Mouse (Mus musculus) liver, embryonic 11.5 days (tissue): ENCODE measurements around the gene Asic3. TPM values are rescaled to one million over a fixed set of nuclear protein-coding genes. Genes with fewer than 3 reads are reported as not detected.

Experiments used
- ATAC-seq: fragments of 200-750 bp; cut with Nextera tagmentation; replicated peaks from 2 replicates; pipeline ENCODE4 v1.8.0; 2017; ENCODE audit warnings: moderate number of reproducible peaks, mild to moderate bottlenecking, moderate TSS enrichment, moderate library complexity; ENCODE audit not compliant: low FRiP score
- DNase-seq: peaks from one replicate; pipeline ENCODE4 v3.0.0-alpha.2; 2017; ENCODE audit warnings: low spot score
- H3K27ac ChIP-seq: fragments of 300-500 bp; sonication (generic); 2 replicates; pipeline ENCODE4 v1.5.1; 2014; ENCODE audit warnings: mild to moderate bottlenecking, low read depth, low read length, control low read depth
- H3K27me3 ChIP-seq: fragments of 300-500 bp; sonication (generic); replicated peaks from 2 replicates; pipeline ENCODE4 v1.6.1; 2014; ENCODE audit warnings: low read length, mixed read lengths; ENCODE audit not compliant: control insufficient read depth, insufficient read depth
- H3K36me3 ChIP-seq: fragments of 300-500 bp; sonication (generic); 2 replicates; pipeline ENCODE4 v1.6.1; 2014; ENCODE audit warnings: mild to moderate bottlenecking, low read length, moderate library complexity, mixed read lengths; ENCODE audit not compliant: control insufficient read depth, insufficient read depth
- H3K4me1 ChIP-seq: fragments of 300-500 bp; sonication (generic); replicated peaks from 2 replicates; pipeline ENCODE4 v1.6.1; 2014; ENCODE audit warnings: low read length, mixed read lengths; ENCODE audit not compliant: control insufficient read depth, insufficient read depth
- H3K4me2 ChIP-seq: fragments of 300-500 bp; sonication (generic); 2 replicates; pipeline ENCODE4 v1.6.1; 2014; ENCODE audit warnings: mild to moderate bottlenecking, control low read depth, moderate library complexity
- H3K4me3 ChIP-seq: fragments of 300-500 bp; sonication (generic); 2 replicates; pipeline ENCODE4 v1.5.1; 2014; ENCODE audit warnings: low read depth, low read length, control low read depth
- H3K9ac ChIP-seq: fragments of 300-500 bp; sonication (generic); 2 replicates; pipeline ENCODE4 v1.6.1; 2014; ENCODE audit warnings: low read depth, low read length, control low read depth
- H3K9me3 ChIP-seq: fragments of 300-500 bp; sonication (generic); 2 replicates; pipeline ENCODE4 v1.6.1; 2016; ENCODE audit warnings: low read length, inconsistent platforms, mixed read lengths; ENCODE audit not compliant: control insufficient read depth
- WGBS: fragments of 180-500 bp; shearing (Covaris S2); extraction: QIAGEN DNeasy Blood & Tissue Kit; methylation state at CpG from one replicate; pipeline ENCODE4 v1.1.7; 2014; 5-methylcytosine and 5-hydroxymethylcytosine counted together
- polyA plus RNA-seq: library from polyadenylated mRNA; unstranded; fragments of >200 nt; fragmentation: Nextera tagmentation; extraction: Ambion mirVana; gene quantifications from 2 replicates; pipeline ENCODE4 v1.2.1, GENCODE M21; 2014

The Asic3 gene
- polyA plus RNA-seq, 1 experiment from 2014 or later, result not detected

- 78% methylated on average over 6 of the region's 6 CpGs for WGBS
- Histone ChIP-seq H3K36me3 (peaks cover 14% of the 10 kb centered on the region; the same call in 1 of the 2 replicates), H3K9ac (no peak overlapping the region)
Observed at GRCm38 (mm10) chr5:24404594-24405360, 8.4 kb upstream of the Asic3 start.

DNA sequence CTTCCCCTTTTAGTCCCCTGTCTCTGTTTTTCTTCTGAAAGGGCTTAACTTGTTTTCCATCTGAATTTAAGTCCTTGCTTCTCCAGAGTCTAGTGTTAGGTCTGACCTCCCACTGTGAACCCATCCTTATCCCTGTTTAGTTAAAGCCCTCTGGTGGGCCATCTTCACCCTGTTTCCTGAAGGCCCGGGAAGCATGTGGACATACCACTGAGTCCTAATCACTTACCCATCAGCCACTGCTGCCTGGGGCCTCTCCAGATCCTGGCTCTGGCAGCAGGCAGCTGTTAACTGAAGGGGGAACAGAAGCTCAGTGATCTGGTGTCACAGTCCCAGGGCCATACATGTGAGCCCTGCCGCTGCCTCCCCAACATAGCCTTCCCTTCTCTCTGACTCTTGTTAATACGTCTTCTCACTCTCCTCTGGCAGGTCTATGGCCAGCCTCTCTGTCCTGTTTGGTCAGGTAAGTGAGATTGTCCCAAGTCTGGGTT, 7.8 kb upstream of the Asic3 start:
- H3K27ac ChIP-seq, result no peak overlapping the region
- no peaks in the 10 kb centered on the region for H3K27me3 ChIP-seq
- WGBS, result 67% methylated on average over 3 of the region's 3 CpGs
- H3K9ac ChIP-seq, result no peak overlapping the region
- peaks cover 14% of the 10 kb centered on the region; the same call in 1 of the 2 replicates for H3K36me3 ChIP-seq
- ATAC-seq (no peak), DNase-seq (no peak)
- no peak overlapping the region for H3K4me3 ChIP-seq
- H3K9me3 ChIP-seq, result no peaks in the 10 kb centered on the region
- H3K4me1 ChIP-seq, result no peaks in the 10 kb centered on the region; the same call in 1 of the 2 replicates
- no peak overlapping the region for H3K4me2 ChIP-seq

More at GRCm38 (mm10) chr5:24404594-24405360, 8.4 kb upstream of the Asic3 start:
- H3K27ac ChIP-seq, result no peak overlapping the region
- DNase-seq, result no peak
- no peak for ATAC-seq
- no peaks in the 10 kb centered on the region for H3K9me3 ChIP-seq
- no peaks in the 10 kb centered on the region for H3K27me3 ChIP-seq
- no peak overlapping the region for H3K4me3 ChIP-seq
- H3K4me1 ChIP-seq, result no peaks in the 10 kb centered on the region; the same call in 1 of the 2 replicates
- no peak overlapping the region for H3K4me2 ChIP-seq

DNA sequence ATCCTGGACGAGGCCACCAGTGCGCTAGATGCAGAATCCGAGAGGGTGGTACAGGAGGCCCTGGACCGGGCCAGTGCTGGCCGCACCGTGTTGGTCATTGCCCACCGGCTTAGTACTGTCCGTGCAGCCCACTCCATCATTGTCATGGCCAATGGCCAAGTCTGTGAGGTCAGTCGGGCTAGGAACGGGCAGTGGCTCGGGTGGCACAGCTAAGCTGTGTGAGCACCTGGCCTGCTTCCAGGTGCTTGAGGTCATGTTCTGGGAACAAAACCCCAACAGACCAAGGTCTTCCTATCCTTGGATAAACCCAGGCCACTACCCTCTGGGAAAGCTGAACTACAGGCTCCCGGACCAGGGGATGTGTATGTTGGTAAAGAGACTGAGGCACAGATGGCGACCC, 4.5 kb upstream of the Asic3 start:
- H3K9me3 ChIP-seq, result no peaks in the 10 kb centered on the region
- H3K4me2 ChIP-seq, result no peak overlapping the region
- H3K4me1 ChIP-seq, result no peaks in the 10 kb centered on the region; the same call in 1 of the 2 replicates
- peaks cover 3% of the 10 kb centered on the region for H3K27me3 ChIP-seq
- DNase-seq (no peak), ATAC-seq (no peak)
- H3K36me3 ChIP-seq, result 0 out of 2 replicates have a peak, but pooled peaks cover 2% of the 10 kb centered on the region
- WGBS, result 95% methylated on average over 13 of the region's 13 CpGs
- no peak overlapping the region for H3K9ac ChIP-seq
- no peak overlapping the region for H3K27ac ChIP-seq
- no peak overlapping the region for H3K4me3 ChIP-seq

- Histone ChIP-seq H3K4me2 (no peak overlapping the region), H3K4me1 (no peaks in the 10 kb centered on the region; the same call in 1 of the 2 replicates), H3K4me3 (no peak overlapping the region), H3K9ac (no peak overlapping the region), H3K36me3 (0 out of 2 replicates have a peak, but pooled peaks cover 2% of the 10 kb centered on the region), H3K27ac (no peak overlapping the region), H3K9me3 (no peaks in the 10 kb centered on the region), H3K27me3 (peaks cover 10% of the 10 kb centered on the region)
- ATAC-seq (no peak), DNase-seq (no peak)
- 84% methylated on average over 2 of the region's 2 CpGs for WGBS
Observed at GRCm38 (mm10) chr5:24409466-24409865, 3.7 kb upstream of the Asic3 start.

DNA sequence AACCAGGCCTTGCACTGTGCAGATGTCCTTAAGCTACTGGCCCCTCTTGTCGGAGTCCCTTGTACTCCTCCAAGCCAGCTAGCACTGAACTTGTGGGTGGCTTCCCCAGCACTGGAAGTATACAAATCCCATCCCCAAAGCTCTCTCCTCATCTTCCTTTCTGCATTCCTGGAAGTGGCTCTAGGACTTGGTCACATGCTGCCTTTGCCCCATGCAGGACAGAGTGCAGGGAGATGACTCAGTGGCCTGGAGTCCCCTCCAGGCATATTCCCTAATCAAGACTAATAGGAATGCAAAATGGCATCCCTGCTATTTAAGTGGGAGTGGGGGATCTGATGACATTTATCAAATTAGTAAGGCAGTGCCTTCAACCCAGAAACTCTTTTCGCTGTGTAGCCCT, 1.1 kb upstream of the Asic3 start:
- 0 out of 2 replicates have a peak, but pooled peaks cover 4% of the 10 kb centered on the region for H3K4me1 ChIP-seq

DNA sequence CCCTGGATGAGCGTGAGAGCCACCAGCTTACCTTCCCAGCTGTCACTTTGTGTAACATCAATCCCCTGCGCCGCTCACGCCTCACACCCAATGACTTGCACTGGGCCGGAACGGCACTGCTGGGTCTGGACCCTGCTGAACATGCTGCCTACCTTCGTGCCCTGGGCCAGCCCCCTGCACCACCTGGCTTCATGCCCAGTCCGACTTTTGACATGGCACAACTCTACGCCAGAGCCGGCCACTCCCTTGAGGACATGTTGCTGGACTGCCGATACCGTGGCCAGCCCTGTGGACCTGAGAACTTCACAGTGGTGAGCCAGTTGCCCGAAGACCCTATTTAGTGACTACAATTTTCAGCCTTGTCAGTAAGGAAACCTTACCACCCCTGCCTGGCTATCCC, 746 bp downstream of the Asic3 start:
- no peaks in the 10 kb centered on the region for H3K9me3 ChIP-seq
- H3K4me1 ChIP-seq, result 0 out of 2 replicates have a peak, but pooled peaks cover 4% of the 10 kb centered on the region
- H3K9ac ChIP-seq, result no peak overlapping the region
- peaks cover 16% of the 10 kb centered on the region for H3K27me3 ChIP-seq
- no peak for DNase-seq
- 83% methylated on average over 13 of the region's 13 CpGs for WGBS
- H3K36me3 ChIP-seq, result no peaks in the 10 kb centered on the region; the same call in 1 of the 2 replicates
- ATAC-seq, result no peak
- 0 out of 2 replicates have a peak overlapping the region, but pooled peaks have one; percentile 5 for H3K27ac ChIP-seq
- no peak overlapping the region for H3K4me2 ChIP-seq
- no peak overlapping the region for H3K4me3 ChIP-seq

More for the DNA sequence above, 1.1 kb upstream of the Asic3 start:
- 67% methylated on average over 2 of the region's 2 CpGs for WGBS
- peaks cover 16% of the 10 kb centered on the region for H3K27me3 ChIP-seq
- H3K4me2 ChIP-seq, result no peak overlapping the region
- H3K4me3 ChIP-seq, result no peak overlapping the region
- H3K9ac ChIP-seq, result no peak overlapping the region
- no peaks in the 10 kb centered on the region for H3K9me3 ChIP-seq
- H3K36me3 ChIP-seq, result no peaks in the 10 kb centered on the region
- no peak for DNase-seq
- no peak overlapping the region for H3K27ac ChIP-seq
- ATAC-seq, result no peak

DNA sequence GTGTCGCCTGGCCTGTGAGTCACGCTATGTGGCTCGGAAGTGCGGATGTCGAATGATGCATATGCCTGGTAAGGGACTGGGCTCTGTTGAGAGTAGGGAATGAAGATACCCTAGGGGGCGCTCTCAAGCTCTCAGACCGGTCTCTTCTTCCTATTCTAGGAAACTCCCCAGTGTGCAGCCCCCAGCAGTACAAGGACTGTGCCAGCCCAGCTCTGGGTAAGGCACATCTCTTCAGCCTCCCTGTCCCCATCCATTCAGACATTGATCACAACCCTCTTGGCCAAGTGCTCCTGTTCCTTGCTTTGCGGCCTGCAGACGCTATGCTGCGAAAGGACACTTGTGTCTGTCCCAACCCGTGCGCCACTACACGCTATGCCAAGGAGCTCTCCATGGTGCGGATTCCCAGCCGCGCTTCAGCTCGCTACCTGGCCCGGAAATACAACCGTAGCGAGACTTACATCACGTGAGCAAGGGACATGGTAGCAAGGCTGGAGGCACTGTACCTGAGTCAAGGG, 3.1 kb downstream of the Asic3 start:
- DNase-seq, result peak; percentile 65
- no peaks in the 10 kb centered on the region for H3K9me3 ChIP-seq
- ATAC-seq, result peak; percentile 70
- H3K4me3 ChIP-seq, result no peak overlapping the region
- peaks cover 3% of the 10 kb centered on the region; the same call in 1 of the 2 replicates for H3K36me3 ChIP-seq
- peaks cover 16% of the 10 kb centered on the region for H3K27me3 ChIP-seq
- WGBS, result 7% methylated on average over 21 of the region's 21 CpGs
- no peak overlapping the region for H3K27ac ChIP-seq
- H3K4me2 ChIP-seq, result peak overlapping the region; percentile 31
- no peak overlapping the region for H3K9ac ChIP-seq
- 0 out of 2 replicates have a peak, but pooled peaks cover 4% of the 10 kb centered on the region for H3K4me1 ChIP-seq

DNA sequence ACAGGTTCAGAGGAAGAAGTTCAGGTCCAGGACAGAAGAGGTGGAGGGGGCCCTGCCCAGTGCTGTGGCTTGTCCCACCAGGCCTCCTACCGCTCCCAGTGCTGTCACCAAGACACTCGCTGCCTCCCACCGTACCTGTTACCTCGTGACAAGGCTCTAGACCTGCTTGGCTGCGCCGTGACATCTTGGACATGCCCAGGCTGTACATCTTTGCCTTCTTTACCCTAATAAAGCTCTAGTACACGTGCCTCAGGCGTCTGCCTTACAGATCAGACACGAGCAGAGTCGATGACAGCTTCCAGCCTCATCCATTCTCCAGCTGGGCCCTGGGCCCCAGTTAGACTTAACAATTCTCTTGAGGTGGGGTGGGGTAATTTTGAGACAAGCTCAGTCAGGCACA, 4.4 kb downstream of the Asic3 start:
- Histone ChIP-seq H3K4me2 (no peak overlapping the region), H3K9ac (no peak overlapping the region), H3K27me3 (peaks cover 16% of the 10 kb centered on the region), H3K27ac (no peak overlapping the region), H3K36me3 (peaks cover 3% of the 10 kb centered on the region; the same call in 1 of the 2 replicates), H3K9me3 (no peaks in the 10 kb centered on the region), H3K4me3 (no peak overlapping the region), H3K4me1 (peaks cover 7% of the 10 kb centered on the region)
- DNase-seq, result no peak
- WGBS, result 83% methylated on average over 10 of the region's 10 CpGs
- no peak for ATAC-seq
